Mouse (Mus musculus) testis, adult 2 months (tissue): Measurements from ENCODE around the gene Ankrd28.

Experiments
- CTCF ChIP-seq: fragments of 200-500 bp; IDR thresholded peaks from 2 replicates; pipeline ENCODE4 v1.5.1; 2012; ENCODE audit warnings: low read depth, mild to moderate bottlenecking, inconsistent platforms, low read length, moderate library complexity; ENCODE audit not compliant: control insufficient read depth, insufficient read depth, insufficient replicate concordance
- POLR2A ChIP-seq: fragments of 200-500 bp; IDR thresholded peaks from 2 replicates; pipeline ENCODE4 v1.6.1; 2012; ENCODE audit warnings: low read depth, mild to moderate bottlenecking, inconsistent platforms, low read length, moderate library complexity; ENCODE audit not compliant: control insufficient read depth

DNA sequence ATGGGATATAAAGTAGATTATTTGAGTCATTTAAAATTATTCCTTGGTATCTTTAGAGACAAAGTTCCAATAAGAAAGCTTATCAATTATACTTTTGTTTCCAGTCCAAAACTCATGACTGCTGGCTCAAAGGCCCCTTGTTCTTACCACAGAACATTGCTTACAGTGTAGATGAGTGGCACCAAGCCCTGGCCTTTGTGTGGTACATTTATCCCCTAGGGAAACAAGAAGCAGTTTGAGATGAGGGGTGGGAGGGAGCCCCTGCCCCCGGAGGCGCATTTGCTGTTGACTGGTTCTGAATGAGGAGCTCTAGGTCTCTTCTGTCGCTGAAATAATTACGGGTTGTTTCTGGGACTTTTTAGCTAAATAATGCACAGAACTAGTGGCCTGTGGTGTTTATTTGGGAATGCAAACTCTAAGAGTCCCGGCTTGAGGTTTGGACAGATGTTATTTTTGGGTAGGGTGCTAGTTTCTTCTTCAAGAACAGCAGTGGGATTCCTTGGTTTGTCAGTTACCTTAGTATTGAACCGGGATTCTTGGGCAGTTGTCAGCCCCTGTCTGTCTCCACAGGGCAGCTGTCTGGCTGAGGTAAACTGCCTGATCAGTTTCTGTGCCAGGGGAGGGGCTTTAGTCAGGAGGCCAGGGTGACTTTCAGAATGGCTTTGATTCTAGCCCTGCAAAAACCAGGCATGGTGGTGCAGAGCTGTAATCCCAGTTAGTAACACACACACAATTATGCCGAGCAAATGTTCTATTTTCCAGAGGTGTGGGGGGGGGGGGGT is 169.9 kb downstream of the Ankrd28 start:
- TF ChIP-seq CTCF (no peak), POLR2A (no peak)
